Mouse (Mus musculus): ENCODE measurements around the gene Zfp74. TPM values are rescaled to one million over a fixed set of nuclear protein-coding genes. Genes with fewer than 3 reads are reported as not detected.

Gene Zfp74
- polyA plus RNA-seq, 2 experiments, result 10.5 to 11.0 TPM

GRCm38 (mm10) chr7:29982931-29983330, 29.0 kb upstream of the Zfp74 start:
- peak overlapping the region; percentile 80 for H3K4me3 ChIP-seq (replicated peaks; ENCODE audit: low read length)
- WGBS, result 17% methylated on average over 6 of the region's 6 CpGs
- TF ChIP-seq POLR2A (IDR thresholded peaks at IDR 0.05; ENCODE audit: borderline replicate concordance, extremely low read depth, insufficient read depth, insufficient read length), result no peak
- peaks cover 20% of the 10 kb centered on the region for H3K36me3 ChIP-seq (ENCODE audit: control insufficient read depth, insufficient read depth, low read length)
- no peaks in the 10 kb centered on the region for H3K9me3 ChIP-seq (ENCODE audit: control insufficient read depth, low read length)
- DNase-seq (ENCODE audit: low spot score) (no peak), ATAC-seq (ENCODE audit: low FRiP score, low read depth) (no peak)
- H3K27ac ChIP-seq (replicated peaks; ENCODE audit: low read depth, low read length), result peak overlapping the region; percentile 93
- H3K27me3 ChIP-seq (ENCODE audit: control insufficient read depth, insufficient read depth, low read length), result no peaks in the 10 kb centered on the region
- H3K9ac ChIP-seq (ENCODE audit: low read depth, low read length, severe bottlenecking), result peak overlapping the region; percentile 82
- H3K4me1 ChIP-seq (ENCODE audit: control insufficient read depth, insufficient read depth, low read length), result peaks cover 4% of the 10 kb centered on the region; the same call in 1 of the 2 replicates
- H3K4me2 ChIP-seq (replicated peaks; ENCODE audit: low read depth, low read length, severe bottlenecking), result peak overlapping the region; percentile 77

GRCm38 (mm10) chr7:29982341-29982740, 28.5 kb upstream of the Zfp74 start:
- Histone ChIP-seq H3K36me3 (ENCODE audit: control insufficient read depth, insufficient read depth, low read length) (peaks cover 15% of the 10 kb centered on the region), H3K4me2 (replicated peaks; ENCODE audit: low read depth, low read length, severe bottlenecking) (peak overlapping the region; percentile 77), H3K9me3 (ENCODE audit: control insufficient read depth, low read length) (no peaks in the 10 kb centered on the region), H3K4me1 (ENCODE audit: control insufficient read depth, insufficient read depth, low read length) (peaks cover 4% of the 10 kb centered on the region; the same call in 1 of the 2 replicates), H3K27ac (replicated peaks; ENCODE audit: low read depth, low read length) (no peak overlapping the region), H3K27me3 (ENCODE audit: control insufficient read depth, insufficient read depth, low read length) (no peaks in the 10 kb centered on the region), H3K9ac (ENCODE audit: low read depth, low read length, severe bottlenecking) (no peak overlapping the region), H3K4me3 (replicated peaks; ENCODE audit: low read length) (no peak overlapping the region)
- WGBS, result 78% methylated on average over 4 of the region's 4 CpGs
- TF ChIP-seq POLR2A (IDR thresholded peaks at IDR 0.05; ENCODE audit: borderline replicate concordance, extremely low read depth, insufficient read depth, insufficient read length), result no peak
- no peak for DNase-seq (ENCODE audit: low spot score)
- ATAC-seq (ENCODE audit: low FRiP score, low read depth), result no peak

- TF ChIP-seq POLR2A (IDR thresholded peaks at IDR 0.05; ENCODE audit: borderline replicate concordance, extremely low read depth, insufficient read depth, insufficient read length), result no peak
- H3K27ac ChIP-seq (replicated peaks; ENCODE audit: low read depth, low read length), result no peak overlapping the region
- ATAC-seq (ENCODE audit: low FRiP score, low read depth) (no peak), DNase-seq (ENCODE audit: low spot score) (no peak)
- H3K27me3 ChIP-seq (ENCODE audit: control insufficient read depth, insufficient read depth, low read length), result no peaks in the 10 kb centered on the region
- H3K4me2 ChIP-seq (replicated peaks; ENCODE audit: low read depth, low read length, severe bottlenecking), result no peak overlapping the region
- peaks cover 10% of the 10 kb centered on the region; the same call in 1 of the 2 replicates for H3K36me3 ChIP-seq (ENCODE audit: control insufficient read depth, insufficient read depth, low read length)
- WGBS, result 77% methylated on average over 3 of the region's 3 CpGs
- no peak overlapping the region for H3K9ac ChIP-seq (ENCODE audit: low read depth, low read length, severe bottlenecking)
- no peak overlapping the region for H3K4me3 ChIP-seq (replicated peaks; ENCODE audit: low read length)
- H3K9me3 ChIP-seq (ENCODE audit: control insufficient read depth, low read length), result no peaks in the 10 kb centered on the region
- H3K4me1 ChIP-seq (ENCODE audit: control insufficient read depth, insufficient read depth, low read length), result peaks cover 4% of the 10 kb centered on the region; the same call in 1 of the 2 replicates
These were observed 28.0 kb upstream of the Zfp74 start for GRCm38 (mm10) chr7:29981860-29982259.

GRCm38 (mm10) chr7:29981455-29981854, 27.6 kb upstream of the Zfp74 start:
- H3K4me2 ChIP-seq (replicated peaks; ENCODE audit: low read depth, low read length, severe bottlenecking), result no peak overlapping the region
- WGBS, result 38% methylated on average over 5 of the region's 5 CpGs
- DNase-seq (ENCODE audit: low spot score) (no peak), ATAC-seq (ENCODE audit: low FRiP score, low read depth) (no peak)
- no peaks in the 10 kb centered on the region for H3K9me3 ChIP-seq (ENCODE audit: control insufficient read depth, low read length)
- H3K9ac ChIP-seq (ENCODE audit: low read depth, low read length, severe bottlenecking), result no peak overlapping the region
- H3K27ac ChIP-seq (replicated peaks; ENCODE audit: low read depth, low read length), result no peak overlapping the region
- 0 out of 2 replicates have a peak, but pooled peaks cover 8% of the 10 kb centered on the region for H3K36me3 ChIP-seq (ENCODE audit: control insufficient read depth, insufficient read depth, low read length)
- H3K4me3 ChIP-seq (replicated peaks; ENCODE audit: low read length), result no peak overlapping the region
- H3K27me3 ChIP-seq (ENCODE audit: control insufficient read depth, insufficient read depth, low read length), result no peaks in the 10 kb centered on the region
- H3K4me1 ChIP-seq (ENCODE audit: control insufficient read depth, insufficient read depth, low read length), result peaks cover 4% of the 10 kb centered on the region; the same call in 1 of the 2 replicates
- no peak for TF ChIP-seq POLR2A (IDR thresholded peaks at IDR 0.05; ENCODE audit: borderline replicate concordance, extremely low read depth, insufficient read depth, insufficient read length)

- H3K4me1 ChIP-seq (ENCODE audit: control insufficient read depth, insufficient read depth, low read length), result peaks cover 4% of the 10 kb centered on the region; the same call in 1 of the 2 replicates
- WGBS, result 93% methylated on average over 1 of the region's 1 CpGs
- H3K4me2 ChIP-seq (replicated peaks; ENCODE audit: low read depth, low read length, severe bottlenecking), result no peak overlapping the region
- H3K9ac ChIP-seq (ENCODE audit: low read depth, low read length, severe bottlenecking), result no peak overlapping the region
- DNase-seq (ENCODE audit: low spot score), result peak; percentile 12
- H3K9me3 ChIP-seq (ENCODE audit: control insufficient read depth, low read length), result no peaks in the 10 kb centered on the region
- no peak overlapping the region for H3K4me3 ChIP-seq (replicated peaks; ENCODE audit: low read length)
- no peak for TF ChIP-seq POLR2A (IDR thresholded peaks at IDR 0.05; ENCODE audit: borderline replicate concordance, extremely low read depth, insufficient read depth, insufficient read length)
- no peaks in the 10 kb centered on the region for H3K27me3 ChIP-seq (ENCODE audit: control insufficient read depth, insufficient read depth, low read length)
- no peak for ATAC-seq (ENCODE audit: low FRiP score, low read depth)
- H3K27ac ChIP-seq (replicated peaks; ENCODE audit: low read depth, low read length), result no peak overlapping the region
- 0 out of 2 replicates have a peak, but pooled peaks cover 2% of the 10 kb centered on the region for H3K36me3 ChIP-seq (ENCODE audit: control insufficient read depth, insufficient read depth, low read length)
These were observed 26.9 kb upstream of the Zfp74 start for GRCm38 (mm10) chr7:29980761-29981160.
